9 mouse cellular contexts compared by ENCODE assay signal in the genomic region with DNA sequence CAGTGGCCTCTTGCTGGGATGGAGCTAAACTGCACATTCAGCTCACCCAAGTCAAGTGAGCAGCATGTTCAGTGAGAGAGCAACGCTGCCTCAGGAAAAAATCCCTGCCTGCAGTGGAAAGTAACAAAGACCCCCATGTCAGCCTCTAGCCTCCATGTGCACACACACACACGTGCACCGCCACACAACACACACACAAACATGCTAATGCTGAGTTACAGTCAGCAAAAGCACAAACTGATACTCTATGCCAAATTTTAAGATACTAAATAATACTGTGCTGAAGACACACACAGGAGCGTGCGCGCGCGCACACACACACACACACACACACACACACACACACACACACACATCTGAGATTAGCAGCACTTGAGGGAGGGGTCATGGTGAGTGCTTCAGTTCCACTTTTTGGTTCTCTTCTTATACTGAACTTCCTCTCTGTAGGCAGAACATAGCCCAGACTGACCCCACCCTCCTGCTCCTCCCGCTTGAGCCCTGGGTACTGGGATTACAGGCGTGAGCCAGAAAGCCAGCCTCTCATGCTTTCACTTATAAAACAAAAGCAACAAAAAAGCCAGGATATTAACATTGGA. TPM values are rescaled to one million over a fixed set of nuclear protein-coding genes. Genes with fewer than 3 reads are reported as not detected.
DNase-seq lines count a peak whose midpoint lies in the region; ATAC-seq lines count a peak whose summit lies in the region.
"Had no signal": no experiment of that assay in that cellular context is flagged by ENCODE, and none has a peak within 500 bp of the region (broad histone marks: within the 10 kb centered on the region; RNA-seq: fewer than 3 reads in every experiment).

No protein-coding gene starts in this region.

- H3K9ac ChIP-seq in embryonic facial prominence, embryonic 12.5 days: no peak overlapping the region
- no peak overlapping the region for H3K9ac ChIP-seq in midbrain, embryonic 11.5 days (ENCODE audit: low read length)

- WGBS in embryonic facial prominence, embryonic 12.5 days: 82% methylated on average over 10 of the region's 10 CpGs
- 86% methylated on average over 10 of the region's 10 CpGs for WGBS in embryonic facial prominence, embryonic 10.5 days
- 86% methylated on average over 10 of the region's 10 CpGs for WGBS in midbrain, embryonic 10.5 days
- 83% methylated on average over 10 of the region's 10 CpGs for WGBS in midbrain, embryonic 11.5 days

- no peak overlapping the region for H3K27ac ChIP-seq in embryonic facial prominence, embryonic 12.5 days
- H3K27ac ChIP-seq in embryonic facial prominence, embryonic 10.5 days (replicated peaks): no peak overlapping the region
- H3K27ac ChIP-seq in midbrain, embryonic 10.5 days (replicated peaks): 0 out of 2 replicates have a peak overlapping the region, but pooled peaks have one; percentile 6
- H3K27ac ChIP-seq in midbrain, embryonic 11.5 days (ENCODE audit: low read depth, low read length): no peak overlapping the region

- peak overlapping the region; percentile 82; the same call in 1 of the 2 replicates for H3K4me2 ChIP-seq in embryonic facial prominence, embryonic 12.5 days (replicated peaks)
- H3K4me2 ChIP-seq in midbrain, embryonic 11.5 days: no peak overlapping the region

- no peak overlapping the region for H3K4me3 ChIP-seq in embryonic facial prominence, embryonic 12.5 days
- no peak overlapping the region for H3K4me3 ChIP-seq in embryonic facial prominence, embryonic 10.5 days
- H3K4me3 ChIP-seq in midbrain, embryonic 10.5 days: no peak overlapping the region
- H3K4me3 ChIP-seq in midbrain, embryonic 11.5 days (ENCODE audit: low read depth, low read length): no peak overlapping the region

- 0 out of 2 replicates have a peak, but pooled peaks cover 3% of the 10 kb centered on the region for H3K4me1 ChIP-seq in embryonic facial prominence, embryonic 12.5 days
- peaks cover 14% of the 10 kb centered on the region for H3K4me1 ChIP-seq in embryonic facial prominence, embryonic 10.5 days
- H3K4me1 ChIP-seq in midbrain, embryonic 10.5 days: peaks cover 20% of the 10 kb centered on the region
- peaks cover 3% of the 10 kb centered on the region; the same call in 1 of the 2 replicates for H3K4me1 ChIP-seq in midbrain, embryonic 11.5 days (ENCODE audit: control insufficient read depth, insufficient read depth, low read length)

- H3K9me3 ChIP-seq in embryonic facial prominence, embryonic 12.5 days: no peaks in the 10 kb centered on the region
- no peaks in the 10 kb centered on the region for H3K9me3 ChIP-seq in embryonic facial prominence, embryonic 10.5 days
- no peaks in the 10 kb centered on the region for H3K9me3 ChIP-seq in midbrain, embryonic 10.5 days (replicated peaks)
- no peaks in the 10 kb centered on the region for H3K9me3 ChIP-seq in midbrain, embryonic 11.5 days (ENCODE audit: control insufficient read depth, low read length)

- DNase-seq in embryonic facial prominence, embryonic 10.5 days (ENCODE audit: low spot score): no peak
- DNase-seq in midbrain, embryonic 10.5 days (ENCODE audit: low spot score): no peak
- no peak for DNase-seq in midbrain, embryonic 11.5 days (ENCODE audit: low spot score, missing footprints)
- no peak for DNase-seq in frontal cortex, postnatal 36 days (ENCODE audit: low spot score in 2 of 2)
- DNase-seq in ovary, adult 18-20 months (ENCODE audit: low spot score): no peak
- DNase-seq in left cerebral cortex, adult 8-10 months (ENCODE audit: low spot score in 2 of 2): no peak

- no peaks in the 10 kb centered on the region for H3K27me3 ChIP-seq in embryonic facial prominence, embryonic 12.5 days
- peaks cover 28% of the 10 kb centered on the region for H3K27me3 ChIP-seq in embryonic facial prominence, embryonic 10.5 days (replicated peaks; ENCODE audit: low read depth, poor library complexity, severe bottlenecking)
- H3K27me3 ChIP-seq in midbrain, embryonic 10.5 days (ENCODE audit: low read depth, poor library complexity, severe bottlenecking): peaks cover 20% of the 10 kb centered on the region
- no peaks in the 10 kb centered on the region; the same call in 1 of the 2 replicates for H3K27me3 ChIP-seq in midbrain, embryonic 11.5 days (ENCODE audit: control insufficient read depth, insufficient read depth, low read length)

- no peak for ATAC-seq in embryonic facial prominence, embryonic 12.5 days (ENCODE audit: insufficient number of reproducible peaks, insufficient read depth, low FRiP score, low TSS enrichment)
- no peak for ATAC-seq in midbrain, embryonic 11.5 days (ENCODE audit: low FRiP score)
- ATAC-seq in megakaryocyte progenitor cell, adult 5-6 weeks (replicated peaks; ENCODE audit: poor library complexity): peak; percentile 68

- no peaks in the 10 kb centered on the region for H3K36me3 ChIP-seq in embryonic facial prominence, embryonic 12.5 days
- no peaks in the 10 kb centered on the region for H3K36me3 ChIP-seq in embryonic facial prominence, embryonic 10.5 days (replicated peaks)
- H3K36me3 ChIP-seq in midbrain, embryonic 10.5 days: no peaks in the 10 kb centered on the region
- H3K36me3 ChIP-seq in midbrain, embryonic 11.5 days (ENCODE audit: control insufficient read depth, insufficient read depth, low read length): no peaks in the 10 kb centered on the region

RNA-seq across cellular contexts. Expression of a gene that starts 1.1 kb away (rescaled TPM):
- polyA plus RNA-seq in embryonic facial prominence, embryonic 12.5 days (2016; fragmentation: Nextera tagmentation; extraction: Ambion mirVana): 5.7 TPM in 2 replicates
- 1.9 and 3.2 TPM in 2 replicates for polyA plus RNA-seq in embryonic facial prominence, embryonic 10.5 days (2016; fragmentation: Nextera tagmentation; extraction: Ambion mirVana)
- polyA plus RNA-seq in midbrain, embryonic 10.5 days (2016; fragmentation: Nextera tagmentation; extraction: Ambion mirVana): 3.9 and 4.5 TPM in 2 replicates
- 4.6 and 5.4 TPM in 2 replicates for polyA plus RNA-seq in midbrain, embryonic 11.5 days (2014; fragmentation: Nextera tagmentation; extraction: Ambion mirVana)
- 12.0 and 15.0 TPM in 2 replicates for total RNA-seq in megakaryocyte progenitor cell, adult 5-6 weeks (2015)
- total RNA-seq in megakaryocyte progenitor cell, adult 5-6 weeks (2017): 7.1 and 13.5 TPM in 2 replicates
- total RNA-seq in left cerebral cortex, adult 8-10 months (2022): 10 to 100 TPM; 38.8 to 42.6 (median 42.1) TPM

RNA-seq across cellular contexts. Expression of a gene that starts 23.0 kb away (rescaled TPM):
- polyA plus RNA-seq in embryonic facial prominence, embryonic 12.5 days (2016; fragmentation: Nextera tagmentation; extraction: Ambion mirVana): 0.26 and 0.53 TPM in 2 replicates
- polyA plus RNA-seq in embryonic facial prominence, embryonic 10.5 days (2016; fragmentation: Nextera tagmentation; extraction: Ambion mirVana): 0.45 TPM in 1 of 2 replicates, not detected in the other
- polyA plus RNA-seq in midbrain, embryonic 10.5 days (2016; fragmentation: Nextera tagmentation; extraction: Ambion mirVana): 0.35 and 0.47 TPM in 2 replicates
- 0.17 TPM in 1 of 2 replicates, not detected in the other for polyA plus RNA-seq in midbrain, embryonic 11.5 days (2014; fragmentation: Nextera tagmentation; extraction: Ambion mirVana)
- total RNA-seq in megakaryocyte progenitor cell, adult 5-6 weeks (2015): 0.99 TPM in 1 of 2 replicates, not detected in the other
- 0.37 TPM in 1 of 2 replicates, not detected in the other for total RNA-seq in megakaryocyte progenitor cell, adult 5-6 weeks (2017)
- total RNA-seq in left cerebral cortex, adult 8-10 months (2022): 1 to 10 TPM in 1 of 4 experiments, under 1 TPM in 3; 0.53 to 1.1 (median 0.83) TPM
- polyA plus RNA-seq: heart, postnatal 0 days had no signal

RNA-seq across cellular contexts. Expression of a gene that starts 31.2 kb away (rescaled TPM):
- polyA plus RNA-seq in embryonic facial prominence, embryonic 12.5 days (2016; fragmentation: Nextera tagmentation; extraction: Ambion mirVana): 42.6 and 44.7 TPM in 2 replicates
- polyA plus RNA-seq in embryonic facial prominence, embryonic 10.5 days (2016; fragmentation: Nextera tagmentation; extraction: Ambion mirVana): 53.2 and 55.9 TPM in 2 replicates
- 48.8 and 52.9 TPM in 2 replicates for polyA plus RNA-seq in midbrain, embryonic 10.5 days (2016; fragmentation: Nextera tagmentation; extraction: Ambion mirVana)
- 40.4 and 40.9 TPM in 2 replicates for polyA plus RNA-seq in midbrain, embryonic 11.5 days (2014; fragmentation: Nextera tagmentation; extraction: Ambion mirVana)
- 39.5 and 46.5 TPM in 2 replicates for total RNA-seq in megakaryocyte progenitor cell, adult 5-6 weeks (2015)
- total RNA-seq in megakaryocyte progenitor cell, adult 5-6 weeks (2017): 69.5 and 86.2 TPM in 2 replicates
- 10 to 100 TPM; 17.4 to 23.6 (median 21.1) TPM for total RNA-seq in left cerebral cortex, adult 8-10 months (2022)

RNA-seq across cellular contexts. Expression of a gene that starts 48.8 kb away (rescaled TPM):
- polyA plus RNA-seq in embryonic facial prominence, embryonic 12.5 days (2016; fragmentation: Nextera tagmentation; extraction: Ambion mirVana): not detected in 2 replicates
- polyA plus RNA-seq in embryonic facial prominence, embryonic 10.5 days (2016; fragmentation: Nextera tagmentation; extraction: Ambion mirVana): not detected in 2 replicates
- polyA plus RNA-seq in midbrain, embryonic 10.5 days (2016; fragmentation: Nextera tagmentation; extraction: Ambion mirVana): not detected in 2 replicates
- not detected in 2 replicates for polyA plus RNA-seq in midbrain, embryonic 11.5 days (2014; fragmentation: Nextera tagmentation; extraction: Ambion mirVana)
- 0.37 and 1.2 TPM in 2 replicates for total RNA-seq in megakaryocyte progenitor cell, adult 5-6 weeks (2015)
- total RNA-seq in megakaryocyte progenitor cell, adult 5-6 weeks (2017): 0.27 and 0.33 TPM in 2 replicates
- under 1 TPM in 1 of 4 experiments, not detected in 3; 0.26 TPM for total RNA-seq in left cerebral cortex, adult 8-10 months (2022)

RNA-seq across cellular contexts. Expression of a gene that starts 52.6 kb away (rescaled TPM):
- 2.9 and 4.2 TPM in 2 replicates for polyA plus RNA-seq in embryonic facial prominence, embryonic 12.5 days (2016; fragmentation: Nextera tagmentation; extraction: Ambion mirVana)
- polyA plus RNA-seq in embryonic facial prominence, embryonic 10.5 days (2016; fragmentation: Nextera tagmentation; extraction: Ambion mirVana): 1.4 and 1.6 TPM in 2 replicates
- 0.98 and 1.6 TPM in 2 replicates for polyA plus RNA-seq in midbrain, embryonic 10.5 days (2016; fragmentation: Nextera tagmentation; extraction: Ambion mirVana)
- polyA plus RNA-seq in midbrain, embryonic 11.5 days (2014; fragmentation: Nextera tagmentation; extraction: Ambion mirVana): 0.78 and 2.5 TPM in 2 replicates
- 1.2 and 1.5 TPM in 2 replicates for total RNA-seq in megakaryocyte progenitor cell, adult 5-6 weeks (2015)
- 0.54 TPM in 1 of 2 replicates, not detected in the other for total RNA-seq in megakaryocyte progenitor cell, adult 5-6 weeks (2017)
- total RNA-seq in left cerebral cortex, adult 8-10 months (2022): 1 to 10 TPM; 5.0 to 8.0 (median 6.7) TPM
